In the genomic region with DNA sequence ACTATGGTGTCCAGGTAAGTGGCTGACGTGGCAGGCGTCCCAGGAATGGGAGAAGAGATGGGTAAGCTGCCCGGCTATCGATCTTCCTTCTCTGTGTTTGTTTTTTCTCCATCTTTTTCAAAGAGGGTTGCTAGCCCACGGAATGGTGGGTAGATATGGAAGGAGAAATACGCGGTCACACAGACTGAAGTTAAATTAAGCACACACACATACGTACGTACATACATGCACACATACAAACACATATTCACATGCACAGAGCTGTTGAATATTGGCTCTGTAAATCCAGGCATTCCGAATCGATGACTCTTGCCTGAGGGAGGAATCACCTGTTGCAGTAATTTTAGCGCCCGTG, we compare ENCODE assay signal across 8 mouse cellular contexts. TPM values are rescaled to one million over a fixed set of nuclear protein-coding genes. Genes with fewer than 3 reads are reported as not detected.
DNase-seq lines count a peak whose midpoint lies in the region; ATAC-seq and TF ChIP-seq lines count a peak whose summit lies in the region.

No protein-coding gene starts in this region.

- no peaks in the 10 kb centered on the region for H3K27me3 ChIP-seq in heart, embryonic 11.5 days (ENCODE audit: control insufficient read depth, insufficient read depth, low read length)
- H3K27me3 ChIP-seq in E14TG2a.4 (ENCODE audit: insufficient read depth, low read length), result no peaks in the 10 kb centered on the region
- no peaks in the 10 kb centered on the region for H3K27me3 ChIP-seq in forebrain, embryonic 14.5 days (replicated peaks; ENCODE audit: control insufficient read depth, insufficient read depth, low read length)
- no peaks in the 10 kb centered on the region for H3K27me3 ChIP-seq in liver, embryonic 14.5 days (ENCODE audit: control insufficient read depth, insufficient read depth, low read length)

- no peak for DNase-seq in heart, postnatal 36 days
- no peak for DNase-seq in forebrain, embryonic 14.5 days (ENCODE audit: low spot score)
- DNase-seq in liver, embryonic 14.5 days (ENCODE audit: low read depth in 3 of 3, low spot score in 3 of 3), result no peak
- no peak for DNase-seq in Muller cell, postnatal 12 days (ENCODE audit: inconsistent ontology term)
- DNase-seq in thymus, postnatal 36 days, result no peak
- no peak for DNase-seq in adrenal gland, postnatal 4 days (ENCODE audit: low spot score in 2 of 2)

- peak overlapping the region; percentile 84 for H3K9ac ChIP-seq in heart, embryonic 11.5 days (ENCODE audit: low read depth, low read length)
- peak overlapping the region; percentile 62 for H3K9ac ChIP-seq in forebrain, embryonic 14.5 days (ENCODE audit: low read length)
- peak overlapping the region; percentile 85 for H3K9ac ChIP-seq in liver, embryonic 14.5 days (replicated peaks)

- no peak for TF ChIP-seq EP300 in liver, embryonic 14.5 days (IDR thresholded peaks at IDR 0.05; ENCODE audit: low read depth)

- intact Hi-C loops in heart, postnatal 36 days (cut with DNase I), result loop anchor here (2.0 to 5.0 kb wide), 3 partner anchors 47 to 356 kb away; a partner anchor contains a TSS

- peak overlapping the region; percentile 96 for H3K27ac ChIP-seq in heart, embryonic 11.5 days (ENCODE audit: low read depth, low read length)
- peak overlapping the region; percentile 93 for H3K27ac ChIP-seq in forebrain, embryonic 14.5 days (ENCODE audit: low read depth, low read length)
- H3K27ac ChIP-seq in liver, embryonic 14.5 days, result peak overlapping the region; percentile 64

- WGBS in heart, embryonic 11.5 days (ENCODE audit: insufficient replicate concordance), result 10% methylated on average over 13 of the region's 13 CpGs
- 9% methylated on average over 13 of the region's 13 CpGs for WGBS in forebrain, embryonic 14.5 days
- 7% methylated on average over 13 of the region's 13 CpGs for WGBS in liver, embryonic 14.5 days (ENCODE audit: insufficient replicate concordance)

- ATAC-seq in heart, embryonic 11.5 days (replicated peaks; ENCODE audit: insufficient number of reproducible peaks, low FRiP score, low TSS enrichment), result 0 out of 2 replicates have a peak, but pooled peaks have one; percentile 1
- ATAC-seq in forebrain, embryonic 14.5 days, result no peak; the same call in 1 of the 2 replicates
- ATAC-seq in liver, embryonic 14.5 days (ENCODE audit: insufficient read depth), result peak; percentile 33; the same call in 1 of the 2 replicates

- TF ChIP-seq CTCF in E14TG2a.4 (conservative IDR thresholded peaks at IDR 0.05; ENCODE audit: low read length), result no peak
- TF ChIP-seq CTCF in liver, embryonic 14.5 days (IDR thresholded peaks at IDR 0.05; ENCODE audit: low read depth), result no peak

- H3K4me1 ChIP-seq in heart, embryonic 11.5 days (ENCODE audit: control insufficient read depth, insufficient read depth, low read length), result peaks cover 13% of the 10 kb centered on the region; the same call in 1 of the 2 replicates
- H3K4me1 ChIP-seq in E14TG2a.4 (replicated peaks; ENCODE audit: low read depth, low read length), result peaks cover 37% of the 10 kb centered on the region
- peaks cover 14% of the 10 kb centered on the region for H3K4me1 ChIP-seq in forebrain, embryonic 14.5 days (ENCODE audit: control insufficient read depth, insufficient read depth, low read length)
- peaks cover 3 to 11% of the 10 kb centered on the region in 2 experiments; a peak in 3 of 4 replicates for H3K4me1 ChIP-seq in liver, embryonic 14.5 days (replicated peaks; ENCODE audit: control insufficient read depth in 2 of 2, insufficient read depth in 2 of 2, low read length in 1 of 2)

- H3K4me2 ChIP-seq in heart, embryonic 11.5 days, result peak overlapping the region; percentile 92
- peak overlapping the region; percentile 83 for H3K4me2 ChIP-seq in forebrain, embryonic 14.5 days (ENCODE audit: low read length)
- H3K4me2 ChIP-seq in liver, embryonic 14.5 days (ENCODE audit: low read depth), result peak overlapping the region; percentile 93

- H3K4me3 ChIP-seq in heart, embryonic 11.5 days (ENCODE audit: low read depth, low read length), result peak overlapping the region; percentile 75
- peak overlapping the region; percentile 86 for H3K4me3 ChIP-seq in E14TG2a.4 (replicated peaks; ENCODE audit: low read length)
- peak overlapping the region; percentile 56 for H3K4me3 ChIP-seq in forebrain, embryonic 14.5 days (ENCODE audit: low read depth, low read length)
- peak overlapping the region; percentile 88 to 91 for H3K4me3 ChIP-seq in liver, embryonic 14.5 days (ENCODE audit: insufficient read depth in 1 of 2, low read depth in 2 of 2, low read length in 2 of 2)

- peaks cover 8% of the 10 kb centered on the region; the same call in 1 of the 2 replicates for H3K36me3 ChIP-seq in heart, embryonic 11.5 days (ENCODE audit: control insufficient read depth, insufficient read depth, low read length)
- peaks cover 37% of the 10 kb centered on the region for H3K36me3 ChIP-seq in E14TG2a.4 (ENCODE audit: insufficient read depth, low read length)
- peaks cover 9% of the 10 kb centered on the region for H3K36me3 ChIP-seq in forebrain, embryonic 14.5 days (ENCODE audit: control insufficient read depth, insufficient read depth, low read length)
- peaks cover 4% of the 10 kb centered on the region for H3K36me3 ChIP-seq in liver, embryonic 14.5 days (replicated peaks; ENCODE audit: control insufficient read depth, insufficient read depth, low read depth)

- no peaks in the 10 kb centered on the region for H3K9me3 ChIP-seq in heart, embryonic 11.5 days (replicated peaks; ENCODE audit: control insufficient read depth, low read length)
- no peaks in the 10 kb centered on the region for H3K9me3 ChIP-seq in E14TG2a.4 (ENCODE audit: low read length)
- H3K9me3 ChIP-seq in forebrain, embryonic 14.5 days (replicated peaks; ENCODE audit: control insufficient read depth, low read length), result no peaks in the 10 kb centered on the region
- H3K9me3 ChIP-seq in liver, embryonic 14.5 days (ENCODE audit: control insufficient read depth, low read length), result no peaks in the 10 kb centered on the region

RNA-seq across cellular contexts. Expression of a gene that starts 25.6 kb away (rescaled TPM):
- polyA plus RNA-seq in heart, embryonic 11.5 days (2014; fragmentation: Nextera tagmentation; extraction: Ambion mirVana), result not detected in 2 replicates
- not detected for total RNA-seq in heart, postnatal 36 days (2021)
- polyA plus RNA-seq in forebrain, embryonic 14.5 days (2014; fragmentation: Nextera tagmentation; extraction: Ambion mirVana), result not detected in 2 replicates
- polyA plus RNA-seq in liver, embryonic 14.5 days (2012; rRNA removed), result not detected in 2 replicates
- not detected in 2 replicates for polyA plus RNA-seq in liver, embryonic 14.5 days (2014; fragmentation: Nextera tagmentation; extraction: Ambion mirVana)
- total RNA-seq in adrenal gland, postnatal 4 days (2021), result not detected

RNA-seq across cellular contexts. Expression of a gene that starts 29.9 kb away (rescaled TPM):
- 11.4 and 15.0 TPM in 2 replicates for polyA plus RNA-seq in heart, embryonic 11.5 days (2014; fragmentation: Nextera tagmentation; extraction: Ambion mirVana)
- total RNA-seq in heart, postnatal 36 days (2021), result under 1 TPM in 1 of 2 experiments, not detected in 1; 0.44 TPM
- 82.3 and 105 TPM in 2 replicates for polyA plus RNA-seq in forebrain, embryonic 14.5 days (2014; fragmentation: Nextera tagmentation; extraction: Ambion mirVana)
- 0.03 and 0.24 TPM in 2 replicates for polyA plus RNA-seq in liver, embryonic 14.5 days (2012; rRNA removed)
- not detected in 2 replicates for polyA plus RNA-seq in liver, embryonic 14.5 days (2014; fragmentation: Nextera tagmentation; extraction: Ambion mirVana)
- 10 to 100 TPM; 15.3 to 19.2 TPM for total RNA-seq in adrenal gland, postnatal 4 days (2021)

RNA-seq across cellular contexts. Expression of a gene that starts 43.1 kb away (rescaled TPM):
- 50.9 and 62.4 TPM in 2 replicates for polyA plus RNA-seq in heart, embryonic 11.5 days (2014; fragmentation: Nextera tagmentation; extraction: Ambion mirVana)
- total RNA-seq in heart, postnatal 36 days (2021), result 100 to 1,000 TPM; 276 to 293 TPM
- 0.09 and 0.23 TPM in 2 replicates for polyA plus RNA-seq in forebrain, embryonic 14.5 days (2014; fragmentation: Nextera tagmentation; extraction: Ambion mirVana)
- 0.04 and 0.08 TPM in 2 replicates for polyA plus RNA-seq in liver, embryonic 14.5 days (2012; rRNA removed)
- polyA plus RNA-seq in liver, embryonic 14.5 days (2014; fragmentation: Nextera tagmentation; extraction: Ambion mirVana), result 0.10 and 0.19 TPM in 2 replicates
- total RNA-seq in adrenal gland, postnatal 4 days (2021), result 1 to 10 TPM; 2.4 to 4.5 TPM

RNA-seq across cellular contexts. Expression of a gene that starts 47.4 kb away (rescaled TPM):
- 5.9 and 6.2 TPM in 2 replicates for polyA plus RNA-seq in heart, embryonic 11.5 days (2014; fragmentation: Nextera tagmentation; extraction: Ambion mirVana)
- total RNA-seq in heart, postnatal 36 days (2021), result 10 to 100 TPM in 1 of 2 experiments, 1 to 10 TPM in 1; 10.0 to 10.5 TPM
- 4.7 and 5.8 TPM in 2 replicates for polyA plus RNA-seq in forebrain, embryonic 14.5 days (2014; fragmentation: Nextera tagmentation; extraction: Ambion mirVana)
- 4.3 and 6.9 TPM in 2 replicates for polyA plus RNA-seq in liver, embryonic 14.5 days (2012; rRNA removed)
- polyA plus RNA-seq in liver, embryonic 14.5 days (2014; fragmentation: Nextera tagmentation; extraction: Ambion mirVana), result 6.2 and 6.3 TPM in 2 replicates
- total RNA-seq in adrenal gland, postnatal 4 days (2021), result 10 to 100 TPM; 18.8 to 21.5 TPM

Comparison
In these comparisons a context has a peak if more than half of its experiments do, and no peak if none do; other contexts are left out.
1. RNA of a gene that starts 29.9 kb away (polyA plus RNA-seq): 82.3 to 105 TPM in forebrain, embryonic 14.5 days and 11.4 to 15.0 TPM in heart, embryonic 11.5 days; 0.03 to 0.24 TPM in liver, embryonic 14.5 days; every median in the first group is over 10 times any median in the second.
2. RNA of a gene that starts 43.1 kb away (polyA plus RNA-seq): 50.9 to 62.4 TPM in heart, embryonic 11.5 days; 0.04 to 0.19 TPM in liver, embryonic 14.5 days and 0.09 to 0.23 TPM in forebrain, embryonic 14.5 days; every median in the first group is over 10 times any median in the second.
3. Peak in every context shown above with its lines, with median percentiles within 50 percentile points of each other: H3K27ac ChIP-seq, H3K4me2 ChIP-seq, H3K4me3 ChIP-seq and H3K9ac ChIP-seq.